Mouse (Mus musculus) midbrain, embryonic 13.5 days (tissue): ENCODE data around the gene Itga6. TPM values are rescaled to one million over a fixed set of nuclear protein-coding genes. Genes with fewer than 3 reads are reported as not detected.

Experiments
- polyA plus RNA-seq: library from polyadenylated mRNA; unstranded; fragments of >200 nt; fragmentation: Nextera tagmentation; extraction: Ambion mirVana; gene quantifications from 2 replicates; pipeline ENCODE4 v1.2.1, GENCODE M21; 2015

Gene Itga6
- polyA plus RNA-seq, 1 experiment from 2014 or later = 17.6 TPM

Other genes with a start within 250 kb of the Itga6 start
- 53.6 and 56.4 TPM in 2 replicates for gene Dlx1, start 217.5 kb upstream of the Itga6 start, polyA plus RNA-seq
- 10.5 and 14.6 TPM in 2 replicates for gene Dlx2, start 198.9 kb upstream of the Itga6 start, polyA plus RNA-seq
- gene Pdk1, start 127.6 kb downstream of the Itga6 start, polyA plus RNA-seq = 13.9 and 14.4 TPM in 2 replicates
- 11.3 and 12.5 TPM in 2 replicates for gene Rapgef4, start 235.6 kb downstream of the Itga6 start, polyA plus RNA-seq